Mouse (Mus musculus): Measurements from ENCODE around the gene Sdk2. TPM values are rescaled to one million over a fixed set of nuclear protein-coding genes. Genes with fewer than 3 reads are reported as not detected.

The Sdk2 gene
- polyA plus RNA-seq, 1 experiment from 2014 or later: 6.5 TPM

- no peak overlapping the region for H3K4me3 ChIP-seq
- no peak for ATAC-seq (ENCODE audit: insufficient number of reproducible peaks, low FRiP score, low TSS enrichment, low read depth)
- H3K27me3 ChIP-seq: no peaks in the 10 kb centered on the region
- 68% methylated on average over 12 of the region's 12 CpGs for WGBS
- H3K9me3 ChIP-seq: no peaks in the 10 kb centered on the region
- H3K9ac ChIP-seq: no peak overlapping the region
- no peak overlapping the region for H3K4me2 ChIP-seq
- H3K36me3 ChIP-seq: peaks cover 19% of the 10 kb centered on the region
- no peak overlapping the region for H3K27ac ChIP-seq
- H3K4me1 ChIP-seq: peaks cover 1% of the 10 kb centered on the region; the same call in 1 of the 2 replicates
Measured at GRCm38 (mm10) chr11:113816971-113817548, 249.8 kb downstream of the Sdk2 start.

GRCm38 (mm10) chr11:113816439-113816838, 250.4 kb downstream of the Sdk2 start:
- 56% methylated on average over 4 of the region's 4 CpGs for WGBS
- no peak overlapping the region for H3K4me3 ChIP-seq

GRCm38 (mm10) chr11:113811546-113812339, 255.1 kb downstream of the Sdk2 start:
- Histone ChIP-seq H3K27ac (peak overlapping the region; percentile 65; the same call in 1 of the 2 replicates), H3K36me3 (0 out of 2 replicates have a peak, but pooled peaks cover 3% of the 10 kb centered on the region), H3K9ac (no peak overlapping the region), H3K4me2 (no peak overlapping the region), H3K27me3 (no peaks in the 10 kb centered on the region), H3K4me1 (peaks cover 18% of the 10 kb centered on the region), H3K4me3 (no peak overlapping the region), H3K9me3 (no peaks in the 10 kb centered on the region)
- WGBS: 48% methylated on average over 20 of the region's 20 CpGs
- ATAC-seq (ENCODE audit: insufficient number of reproducible peaks, low FRiP score, low TSS enrichment, low read depth): no peak

More at GRCm38 (mm10) chr11:113816439-113816838, 250.4 kb downstream of the Sdk2 start:
- no peaks in the 10 kb centered on the region for H3K9me3 ChIP-seq
- no peak for ATAC-seq (ENCODE audit: insufficient number of reproducible peaks, low FRiP score, low TSS enrichment, low read depth)
- H3K27me3 ChIP-seq: no peaks in the 10 kb centered on the region
- H3K4me2 ChIP-seq: no peak overlapping the region
- H3K36me3 ChIP-seq: peaks cover 14% of the 10 kb centered on the region
- peaks cover 8% of the 10 kb centered on the region for H3K4me1 ChIP-seq
- no peak overlapping the region for H3K27ac ChIP-seq
- no peak overlapping the region for H3K9ac ChIP-seq

GRCm38 (mm10) chr11:113810638-113811545, 256.0 kb downstream of the Sdk2 start:
- no peak overlapping the region for H3K27ac ChIP-seq
- H3K27me3 ChIP-seq: no peaks in the 10 kb centered on the region
- WGBS: 37% methylated on average over 24 of the region's 24 CpGs
- no peak overlapping the region for H3K4me2 ChIP-seq
- H3K36me3 ChIP-seq: 0 out of 2 replicates have a peak, but pooled peaks cover 3% of the 10 kb centered on the region
- no peaks in the 10 kb centered on the region for H3K9me3 ChIP-seq
- H3K4me1 ChIP-seq: peaks cover 18% of the 10 kb centered on the region
- H3K9ac ChIP-seq: 0 out of 2 replicates have a peak overlapping the region, but pooled peaks have one; percentile 15
- peak; percentile 72; the same call in 1 of the 2 replicates for ATAC-seq (ENCODE audit: insufficient number of reproducible peaks, low FRiP score, low TSS enrichment, low read depth)
- no peak overlapping the region for H3K4me3 ChIP-seq

- H3K27ac ChIP-seq: no peak overlapping the region
- no peak overlapping the region for H3K4me3 ChIP-seq
- peaks cover 19% of the 10 kb centered on the region for H3K4me1 ChIP-seq
- ATAC-seq (ENCODE audit: insufficient number of reproducible peaks, low FRiP score, low TSS enrichment, low read depth): no peak
- no peaks in the 10 kb centered on the region for H3K9me3 ChIP-seq
- peaks cover 7% of the 10 kb centered on the region; the same call in 1 of the 2 replicates for H3K36me3 ChIP-seq
- no peaks in the 10 kb centered on the region for H3K27me3 ChIP-seq
- 45% methylated on average over 9 of the region's 9 CpGs for WGBS
- H3K4me2 ChIP-seq: no peak overlapping the region
- no peak overlapping the region for H3K9ac ChIP-seq
Measured at GRCm38 (mm10) chr11:113807086-113807485, 259.8 kb downstream of the Sdk2 start.

- ATAC-seq (ENCODE audit: insufficient number of reproducible peaks, low FRiP score, low TSS enrichment, low read depth): no peak
- H3K27ac ChIP-seq: no peak overlapping the region
Measured at GRCm38 (mm10) chr11:113806382-113807077, 260.3 kb downstream of the Sdk2 start.

GRCm38 (mm10) chr11:113805974-113806373, 260.9 kb downstream of the Sdk2 start:
- Histone ChIP-seq H3K36me3 (peaks cover 7% of the 10 kb centered on the region), H3K9ac (no peak overlapping the region), H3K27me3 (no peaks in the 10 kb centered on the region), H3K4me2 (no peak overlapping the region), H3K4me1 (peaks cover 9% of the 10 kb centered on the region), H3K9me3 (no peaks in the 10 kb centered on the region), H3K4me3 (no peak overlapping the region), H3K27ac (no peak overlapping the region)
- no peak for ATAC-seq (ENCODE audit: insufficient number of reproducible peaks, low FRiP score, low TSS enrichment, low read depth)
- 67% methylated on average over 10 of the region's 10 CpGs for WGBS

More at GRCm38 (mm10) chr11:113806382-113807077, 260.3 kb downstream of the Sdk2 start:
- H3K9ac ChIP-seq: no peak overlapping the region
- WGBS: 44% methylated on average over 9 of the region's 9 CpGs
- H3K36me3 ChIP-seq: peaks cover 7% of the 10 kb centered on the region; the same call in 1 of the 2 replicates
- H3K27me3 ChIP-seq: no peaks in the 10 kb centered on the region
- no peaks in the 10 kb centered on the region for H3K9me3 ChIP-seq
- H3K4me1 ChIP-seq: peaks cover 14% of the 10 kb centered on the region
- H3K4me3 ChIP-seq: no peak overlapping the region
- H3K4me2 ChIP-seq: no peak overlapping the region

- no peak overlapping the region for H3K27ac ChIP-seq
- H3K36me3 ChIP-seq: peaks cover 15% of the 10 kb centered on the region
- no peak overlapping the region for H3K9ac ChIP-seq
- no peak overlapping the region for H3K4me2 ChIP-seq
- no peaks in the 10 kb centered on the region for H3K9me3 ChIP-seq
- no peak for ATAC-seq (ENCODE audit: insufficient number of reproducible peaks, low FRiP score, low TSS enrichment, low read depth)
- H3K27me3 ChIP-seq: no peaks in the 10 kb centered on the region
- no peak overlapping the region for H3K4me3 ChIP-seq
- 62% methylated on average over 9 of the region's 9 CpGs for WGBS
- H3K4me1 ChIP-seq: peaks cover 3% of the 10 kb centered on the region; the same call in 1 of the 2 replicates
Measured at GRCm38 (mm10) chr11:113803321-113803941, 263.4 kb downstream of the Sdk2 start.

- Histone ChIP-seq H3K27ac (0 out of 2 replicates have a peak overlapping the region, but pooled peaks have one; percentile 18), H3K36me3 (peaks cover 15% of the 10 kb centered on the region), H3K4me1 (peaks cover 6% of the 10 kb centered on the region; the same call in 1 of the 2 replicates), H3K4me3 (no peak overlapping the region), H3K9me3 (no peaks in the 10 kb centered on the region), H3K27me3 (no peaks in the 10 kb centered on the region), H3K4me2 (no peak overlapping the region), H3K9ac (no peak overlapping the region)
- WGBS: 53% methylated on average over 12 of the region's 12 CpGs
- ATAC-seq (ENCODE audit: insufficient number of reproducible peaks, low FRiP score, low TSS enrichment, low read depth): no peak
Measured at GRCm38 (mm10) chr11:113802456-113802855, 264.4 kb downstream of the Sdk2 start.

- no peak overlapping the region for H3K4me2 ChIP-seq
- 95% methylated on average over 12 of the region's 12 CpGs for WGBS
- no peaks in the 10 kb centered on the region for H3K9me3 ChIP-seq
- no peak for ATAC-seq (ENCODE audit: insufficient number of reproducible peaks, low FRiP score, low TSS enrichment, low read depth)
- H3K27ac ChIP-seq: no peak overlapping the region
- H3K4me3 ChIP-seq: no peak overlapping the region
- peaks cover 9% of the 10 kb centered on the region; the same call in 1 of the 2 replicates for H3K4me1 ChIP-seq
- H3K36me3 ChIP-seq: peaks cover 15% of the 10 kb centered on the region
- H3K27me3 ChIP-seq: no peaks in the 10 kb centered on the region
- H3K9ac ChIP-seq: no peak overlapping the region
Measured at GRCm38 (mm10) chr11:113800026-113800425, 266.8 kb downstream of the Sdk2 start.
